Mouse (Mus musculus): ENCODE data around the gene Sema4b. TPM values are rescaled to one million over a fixed set of nuclear protein-coding genes. Genes with fewer than 3 reads are reported as not detected.

The Sema4b gene
- polyA plus RNA-seq, 1 experiment from 2014 or later = 27.0 TPM

DNA sequence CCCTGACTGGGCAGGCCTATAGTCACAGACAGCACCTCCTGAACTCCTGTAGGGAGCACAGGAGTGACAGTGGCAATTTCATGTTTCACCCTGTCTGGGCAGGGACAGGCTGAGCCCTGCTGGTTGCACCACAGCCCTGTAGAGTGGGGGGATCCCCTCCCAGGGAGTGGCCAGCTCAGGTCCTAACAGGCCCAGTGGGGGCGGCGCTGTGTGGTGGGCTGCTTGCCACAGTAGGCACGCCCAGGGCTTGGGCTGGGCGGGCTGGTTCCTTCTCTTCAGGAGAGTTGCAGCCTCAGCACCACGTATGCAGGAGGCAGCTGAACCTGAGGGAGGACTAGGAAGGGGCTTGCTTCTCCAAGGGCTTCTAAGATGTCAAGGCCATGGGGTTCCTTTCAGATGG, 4.8 kb downstream of the Sema4b start:
- Histone ChIP-seq H3K9ac (no peak overlapping the region), H3K4me3 (no peak overlapping the region), H3K27me3 (replicated peaks) (no peaks in the 10 kb centered on the region), H3K27ac (peak overlapping the region; percentile 64), H3K4me2 (no peak overlapping the region), H3K9me3 (no peaks in the 10 kb centered on the region), H3K36me3 (replicated peaks) (no peaks in the 10 kb centered on the region), H3K4me1 (peaks cover 63% of the 10 kb centered on the region)
- ATAC-seq (replicated peaks) = no peak
- WGBS = 50% methylated on average over 5 of the region's 5 CpGs

GRCm38 (mm10) chr7:80192226-80193061, 5.8 kb downstream of the Sema4b start:
- 9% methylated on average over 16 of the region's 16 CpGs for WGBS
- Histone ChIP-seq H3K4me2 (peak overlapping the region; percentile 23), H3K9ac (peak overlapping the region; percentile 26; the same call in 1 of the 2 replicates), H3K9me3 (no peaks in the 10 kb centered on the region), H3K36me3 (replicated peaks) (no peaks in the 10 kb centered on the region), H3K27me3 (replicated peaks) (no peaks in the 10 kb centered on the region), H3K27ac (peak overlapping the region; percentile 64), H3K4me3 (no peak overlapping the region), H3K4me1 (peaks cover 65% of the 10 kb centered on the region)
- peak; percentile 82 for ATAC-seq (replicated peaks)

- ATAC-seq (replicated peaks) = no peak
- no peaks in the 10 kb centered on the region for H3K9me3 ChIP-seq
- peaks cover 55% of the 10 kb centered on the region for H3K4me1 ChIP-seq
- peak overlapping the region; percentile 22; the same call in 1 of the 2 replicates for H3K4me2 ChIP-seq
- WGBS = 42% methylated on average over 13 of the region's 13 CpGs
- H3K9ac ChIP-seq = peak overlapping the region; percentile 28; the same call in 1 of the 2 replicates
- H3K4me3 ChIP-seq = no peak overlapping the region
- H3K27me3 ChIP-seq (replicated peaks) = no peaks in the 10 kb centered on the region
- H3K27ac ChIP-seq = peak overlapping the region; percentile 60
- H3K36me3 ChIP-seq (replicated peaks) = no peaks in the 10 kb centered on the region
Observed at GRCm38 (mm10) chr7:80193941-80194739, 7.5 kb downstream of the Sema4b start.

DNA sequence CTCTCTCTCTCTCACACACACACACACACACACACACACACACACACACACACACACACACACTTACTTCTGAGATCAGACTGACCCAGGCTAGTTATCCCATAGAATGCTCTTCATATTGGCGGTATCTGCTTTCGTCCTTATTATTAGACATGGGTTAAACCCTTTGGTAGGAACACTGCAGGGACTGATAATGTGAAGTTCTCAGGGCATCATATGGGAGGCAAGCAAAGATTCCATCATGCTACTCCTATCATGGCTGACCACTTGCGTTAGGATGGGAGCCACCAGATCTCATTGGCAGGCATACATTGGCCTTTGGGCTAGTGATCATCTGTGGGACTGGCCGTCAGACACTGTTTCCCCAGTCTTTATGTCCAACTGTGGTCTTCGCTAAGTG, 8.5 kb downstream of the Sema4b start:
- no peak overlapping the region for H3K4me3 ChIP-seq
- 89% methylated on average over 5 of the region's 5 CpGs for WGBS
- H3K27ac ChIP-seq = no peak overlapping the region
- no peaks in the 10 kb centered on the region for H3K9me3 ChIP-seq
- H3K4me2 ChIP-seq = no peak overlapping the region
- peaks cover 58% of the 10 kb centered on the region for H3K4me1 ChIP-seq
- H3K27me3 ChIP-seq (replicated peaks) = no peaks in the 10 kb centered on the region
- H3K36me3 ChIP-seq (replicated peaks) = no peaks in the 10 kb centered on the region
- H3K9ac ChIP-seq = no peak overlapping the region
- no peak for ATAC-seq (replicated peaks)

GRCm38 (mm10) chr7:80195576-80196263, 9.1 kb downstream of the Sema4b start:
- Histone ChIP-seq H3K27ac (no peak overlapping the region), H3K4me2 (no peak overlapping the region), H3K9me3 (no peaks in the 10 kb centered on the region), H3K9ac (no peak overlapping the region), H3K36me3 (replicated peaks) (no peaks in the 10 kb centered on the region), H3K4me3 (no peak overlapping the region), H3K4me1 (peaks cover 64% of the 10 kb centered on the region), H3K27me3 (replicated peaks) (no peaks in the 10 kb centered on the region)
- ATAC-seq (replicated peaks) = no peak
- WGBS = 84% methylated on average over 10 of the region's 11 CpGs

GRCm38 (mm10) chr7:80197371-80197770, 10.7 kb downstream of the Sema4b start:
- Histone ChIP-seq H3K27ac (peak overlapping the region; percentile 96), H3K36me3 (replicated peaks) (no peaks in the 10 kb centered on the region), H3K4me1 (peaks cover 67% of the 10 kb centered on the region), H3K27me3 (replicated peaks) (no peaks in the 10 kb centered on the region), H3K9ac (peak overlapping the region; percentile 80), H3K9me3 (no peaks in the 10 kb centered on the region), H3K4me2 (peak overlapping the region; percentile 76), H3K4me3 (peak overlapping the region; percentile 77)
- no peak for ATAC-seq (replicated peaks)
- 16% methylated on average over 4 of the region's 4 CpGs for WGBS

DNA sequence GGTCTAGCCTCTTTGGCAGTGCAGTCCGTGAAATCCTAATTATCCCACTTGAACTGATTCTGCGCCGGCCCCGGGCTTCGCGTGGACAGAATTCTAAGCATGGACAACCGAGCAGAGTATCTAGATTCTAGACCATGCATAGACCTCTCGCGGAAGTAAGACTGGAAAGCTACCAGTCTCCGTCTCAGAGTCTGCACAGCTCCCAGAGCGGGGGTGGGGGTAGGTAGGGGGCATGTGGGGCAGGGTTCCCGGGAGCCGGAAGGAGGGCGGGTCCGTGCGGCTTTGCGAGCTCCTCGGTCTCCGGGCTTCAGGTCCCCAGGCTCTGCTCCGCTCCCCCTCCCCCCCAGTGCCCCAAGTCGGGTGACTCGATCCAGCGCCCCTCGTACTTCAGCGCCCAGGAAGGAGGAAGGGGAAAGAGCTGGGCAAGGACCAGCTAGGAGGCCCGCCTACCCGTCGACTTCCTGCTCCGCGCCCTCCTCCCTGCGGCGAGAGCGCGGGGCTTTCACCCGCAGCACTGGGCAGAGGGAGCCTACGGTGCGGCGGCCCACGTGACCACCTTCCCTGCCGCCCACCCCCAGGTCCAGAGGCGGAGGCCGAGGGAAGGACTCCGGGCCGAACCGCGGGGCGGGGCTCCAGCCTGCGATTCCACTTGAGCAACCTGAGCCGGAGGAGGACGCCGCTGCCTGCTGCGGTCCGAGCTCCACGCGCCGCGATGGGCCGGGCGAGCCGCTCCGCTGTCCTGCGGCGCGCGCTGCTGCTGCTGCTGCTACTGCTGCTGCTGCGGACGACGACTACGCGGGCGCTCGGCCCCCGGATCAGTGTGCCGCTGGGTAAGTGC, 11.5 kb downstream of the Sema4b start:
- Histone ChIP-seq H3K4me2 (peak overlapping the region; percentile 76), H3K27ac (peak overlapping the region; percentile 96), H3K4me1 (peaks cover 67% of the 10 kb centered on the region), H3K9me3 (no peaks in the 10 kb centered on the region), H3K27me3 (replicated peaks) (no peaks in the 10 kb centered on the region), H3K36me3 (replicated peaks) (no peaks in the 10 kb centered on the region), H3K4me3 (peak overlapping the region; percentile 77), H3K9ac (peak overlapping the region; percentile 80)
- peak; percentile 89 for ATAC-seq (replicated peaks)
- under 1% methylated on average over 72 of the region's 74 CpGs for WGBS

DNA sequence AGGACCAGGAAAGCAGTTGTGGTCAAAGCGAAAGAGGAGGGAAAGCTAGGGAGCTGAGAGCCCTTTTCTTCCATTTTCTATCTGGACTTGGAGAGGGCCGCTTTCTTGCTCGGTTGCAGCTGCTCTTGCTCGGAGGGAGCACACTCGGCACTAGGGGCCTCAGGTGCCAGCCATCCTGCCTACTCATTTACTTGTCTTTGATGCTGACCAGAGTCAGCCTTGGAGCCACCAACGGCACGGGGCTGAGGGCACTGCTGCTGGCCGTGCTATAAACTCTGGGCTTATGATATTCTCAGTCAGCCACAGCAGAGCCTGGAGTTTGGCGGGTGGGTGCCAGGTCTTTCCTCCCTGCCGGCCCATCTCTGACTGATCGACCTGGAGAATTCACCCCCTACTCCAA, 12.2 kb downstream of the Sema4b start:
- Histone ChIP-seq H3K4me2 (peak overlapping the region; percentile 76), H3K4me3 (peak overlapping the region; percentile 77), H3K9ac (peak overlapping the region; percentile 80), H3K4me1 (peaks cover 69% of the 10 kb centered on the region), H3K9me3 (no peaks in the 10 kb centered on the region), H3K36me3 (replicated peaks) (no peaks in the 10 kb centered on the region), H3K27ac (peak overlapping the region; percentile 96), H3K27me3 (replicated peaks) (no peaks in the 10 kb centered on the region)
- under 1% methylated on average over 11 of the region's 11 CpGs for WGBS
- ATAC-seq (replicated peaks) = peak; percentile 19

DNA sequence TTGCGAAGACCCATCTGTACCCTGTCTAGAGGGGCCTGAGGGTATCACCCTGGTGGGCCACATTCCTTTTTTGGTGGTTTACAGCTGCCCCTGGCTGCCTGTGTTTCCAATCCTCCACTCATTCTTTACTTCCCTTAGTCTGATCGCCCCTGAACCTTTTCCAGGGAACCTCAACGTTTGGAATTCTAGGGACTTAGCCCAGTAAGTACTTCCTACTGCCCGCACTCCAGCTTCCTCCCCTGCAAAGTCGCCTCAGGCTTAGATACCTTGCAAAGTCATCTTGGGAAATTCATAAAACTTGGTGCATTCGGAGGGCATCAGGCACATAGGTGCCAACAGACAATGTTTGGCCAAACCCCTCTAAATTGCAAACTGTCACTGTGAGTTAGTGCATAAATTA, 12.6 kb downstream of the Sema4b start:
- H3K9ac ChIP-seq = peak overlapping the region; percentile 80
- peak overlapping the region; percentile 76 for H3K4me2 ChIP-seq
- no peaks in the 10 kb centered on the region for H3K27me3 ChIP-seq (replicated peaks)
- no peak for ATAC-seq (replicated peaks)
- no peaks in the 10 kb centered on the region for H3K36me3 ChIP-seq (replicated peaks)
- WGBS = 38% methylated on average over 6 of the region's 6 CpGs
- peak overlapping the region; percentile 96 for H3K27ac ChIP-seq
- H3K4me1 ChIP-seq = peaks cover 69% of the 10 kb centered on the region
- H3K4me3 ChIP-seq = peak overlapping the region; percentile 77
- H3K9me3 ChIP-seq = no peaks in the 10 kb centered on the region

DNA sequence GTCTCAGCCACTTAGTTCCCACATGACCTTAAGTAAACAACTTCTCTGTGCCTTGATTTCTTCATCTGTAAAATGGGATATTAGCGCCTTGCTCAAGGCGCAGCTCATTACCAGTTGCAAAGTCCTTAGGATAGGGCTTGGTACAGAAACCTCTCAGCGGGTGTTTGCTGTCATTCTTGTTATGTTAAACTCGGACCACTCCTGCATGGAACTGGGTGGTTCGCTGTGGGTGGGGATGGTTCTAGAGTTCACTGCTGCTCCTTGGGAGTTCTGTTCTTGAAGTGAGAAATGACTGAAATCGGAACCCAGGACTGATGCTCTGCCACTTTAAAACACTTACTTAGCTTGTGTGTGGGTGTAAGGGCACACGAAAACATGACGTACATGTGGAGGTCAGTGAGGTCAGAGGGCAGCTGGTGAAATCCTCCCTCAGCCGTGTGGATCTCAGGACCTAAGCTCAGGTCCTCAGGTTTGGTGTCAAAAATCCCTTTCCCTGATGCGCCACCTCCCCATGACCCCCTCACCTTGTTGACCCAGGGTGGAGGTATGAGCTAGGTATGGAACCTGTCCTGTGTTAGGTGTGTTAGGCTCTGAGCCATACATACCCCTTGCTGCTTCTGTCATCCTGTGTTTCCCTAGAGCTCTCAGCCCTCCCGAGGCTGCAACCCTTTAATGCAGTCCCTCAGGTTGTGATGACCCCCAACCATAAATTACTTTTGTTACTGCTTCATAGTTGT, 13.4 kb downstream of the Sema4b start:
- Histone ChIP-seq H3K9me3 (no peaks in the 10 kb centered on the region), H3K4me2 (peak overlapping the region; percentile 76), H3K27me3 (replicated peaks) (no peaks in the 10 kb centered on the region), H3K27ac (no peak overlapping the region), H3K4me3 (peak overlapping the region; percentile 77), H3K4me1 (peaks cover 70% of the 10 kb centered on the region), H3K9ac (no peak overlapping the region), H3K36me3 (replicated peaks) (no peaks in the 10 kb centered on the region)
- ATAC-seq (replicated peaks) = no peak
- 78% methylated on average over 11 of the region's 11 CpGs for WGBS

GRCm38 (mm10) chr7:80200588-80200945, 13.9 kb downstream of the Sema4b start:
- Histone ChIP-seq H3K4me2 (peak overlapping the region; percentile 76; the same call in 1 of the 2 replicates), H3K27ac (no peak overlapping the region), H3K9ac (no peak overlapping the region), H3K27me3 (replicated peaks) (no peaks in the 10 kb centered on the region), H3K4me3 (no peak overlapping the region), H3K36me3 (replicated peaks) (no peaks in the 10 kb centered on the region), H3K4me1 (peaks cover 72% of the 10 kb centered on the region), H3K9me3 (no peaks in the 10 kb centered on the region)
- 92% methylated on average over 6 of the region's 6 CpGs for WGBS
- ATAC-seq (replicated peaks) = no peak
